Mouse (Mus musculus): ENCODE data around the gene Fbxw9.
"Not testable (repeated sequence)": the region's sequence is repeated elsewhere in the genome, so short reads cannot be mapped to it uniquely, and the experiment has no call there.

Gene Fbxw9

GRCm38 (mm10) chr8:85082169-85082568, 22.3 kb downstream of the Fbxw9 start:
- DNase-seq (ENCODE audit: extremely low spot score, low read depth, low spot score): not testable (repeated sequence)

GRCm38 (mm10) chr8:85083108-85083813, 23.4 kb downstream of the Fbxw9 start, which contains the start of gene Man2b1:
Gene Man2b1 (plus strand): TSS chr8:85083270.
- DNase-seq (ENCODE audit: extremely low spot score, low read depth, low spot score): no peak

GRCm38 (mm10) chr8:85084633-85085032, 24.8 kb downstream of the Fbxw9 start:
- DNase-seq (ENCODE audit: extremely low spot score, low read depth, low spot score): no peak

- no peak for DNase-seq (ENCODE audit: extremely low spot score, low read depth, low spot score)
Measured at GRCm38 (mm10) chr8:85086238-85086637, 26.4 kb downstream of the Fbxw9 start.

- no peak for DNase-seq (ENCODE audit: extremely low spot score, low read depth, low spot score)
Measured at GRCm38 (mm10) chr8:85088771-85089170, 28.9 kb downstream of the Fbxw9 start.

GRCm38 (mm10) chr8:85090856-85091255, 31.0 kb downstream of the Fbxw9 start:
- DNase-seq (ENCODE audit: extremely low spot score, low read depth, low spot score): no peak

GRCm38 (mm10) chr8:85091526-85092090, 31.8 kb downstream of the Fbxw9 start:
- no peak for DNase-seq (ENCODE audit: extremely low spot score, low read depth, low spot score)

- DNase-seq (ENCODE audit: extremely low spot score, low read depth, low spot score): no peak
Measured at GRCm38 (mm10) chr8:85095051-85095450, 35.2 kb downstream of the Fbxw9 start.

GRCm38 (mm10) chr8:85095566-85095965, 35.7 kb downstream of the Fbxw9 start:
- no peak for DNase-seq (ENCODE audit: extremely low spot score, low read depth, low spot score)

GRCm38 (mm10) chr8:85096196-85096595, 36.3 kb downstream of the Fbxw9 start:
- DNase-seq (ENCODE audit: extremely low spot score, low read depth, low spot score): no peak

- DNase-seq (ENCODE audit: extremely low spot score, low read depth, low spot score): no peak
Measured at GRCm38 (mm10) chr8:85096850-85097249, 37.0 kb downstream of the Fbxw9 start.

- no peak for DNase-seq (ENCODE audit: extremely low spot score, low read depth, low spot score)
Measured at GRCm38 (mm10) chr8:85100076-85100665, 40.3 kb downstream of the Fbxw9 start.

GRCm38 (mm10) chr8:85113241-85113640, 53.4 kb downstream of the Fbxw9 start:
- DNase-seq (ENCODE audit: extremely low spot score, low read depth, low spot score): no peak

GRCm38 (mm10) chr8:85115501-85115900, 55.6 kb downstream of the Fbxw9 start:
- DNase-seq (ENCODE audit: extremely low spot score, low read depth, low spot score): no peak
